Mouse (Mus musculus): ENCODE results near the gene Rab15.
A peak's percentile ranks its signal among the peaks of the same experiment; 100 is the strongest.

The Rab15 gene

DNA sequence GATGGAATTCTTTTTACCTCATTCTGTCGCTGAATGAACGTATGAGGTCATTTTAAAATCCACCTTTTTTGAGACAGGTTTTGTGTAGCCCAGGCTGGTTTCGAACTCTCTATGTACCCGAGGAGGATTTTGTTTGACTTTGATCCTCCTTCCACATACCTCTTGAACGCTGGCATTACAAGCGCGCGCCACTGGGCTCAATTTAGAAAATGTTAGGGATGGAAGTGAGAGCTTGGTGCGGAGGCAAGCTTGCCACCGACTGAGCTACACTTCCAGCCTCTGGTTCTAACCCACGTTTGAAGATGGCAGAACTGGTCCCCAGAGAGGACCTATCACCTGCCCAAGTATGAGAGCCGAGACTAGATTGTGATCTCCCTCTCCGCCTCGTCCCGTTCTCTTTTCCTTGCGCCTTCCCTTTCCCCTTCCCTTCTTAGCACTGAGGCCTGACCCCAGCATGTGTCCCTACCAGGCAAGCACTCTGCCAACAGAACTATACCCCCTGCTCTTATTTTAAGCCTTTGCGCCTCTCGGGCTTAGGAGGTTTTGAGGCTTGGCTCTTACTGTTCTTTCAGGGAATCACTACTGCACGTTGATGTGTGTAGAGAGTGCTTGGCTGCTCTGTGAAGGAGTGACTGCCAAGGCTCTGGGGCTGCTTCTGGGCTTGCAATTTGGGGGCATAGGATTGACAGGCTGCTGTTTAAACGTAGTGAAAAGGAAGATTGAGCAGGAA lies 56.6 kb downstream of the Rab15 start:
- TF ChIP-seq POU5F1 (IDR thresholded peaks at IDR 0.05; ENCODE audit: borderline replicate concordance, low read length) (no peak), CTCF (conservative IDR thresholded peaks at IDR 0.05; ENCODE audit: low read length) (no peak), NANOG (IDR thresholded peaks at IDR 0.05; ENCODE audit: borderline replicate concordance, low read length) (no peak)
- Histone ChIP-seq H3K27me3 (ENCODE audit: insufficient read depth, low read length) (no peaks in the 10 kb centered on the region), H3K36me3 (ENCODE audit: insufficient read depth, low read length) (no peaks in the 10 kb centered on the region), H3K9me3 (ENCODE audit: low read length) (no peaks in the 10 kb centered on the region), H3K4me1 (replicated peaks; ENCODE audit: low read depth, low read length) (peaks cover 33% of the 10 kb centered on the region), H3K4me3 (replicated peaks; ENCODE audit: low read length) (peak overlapping the region; percentile 89)

DNA sequence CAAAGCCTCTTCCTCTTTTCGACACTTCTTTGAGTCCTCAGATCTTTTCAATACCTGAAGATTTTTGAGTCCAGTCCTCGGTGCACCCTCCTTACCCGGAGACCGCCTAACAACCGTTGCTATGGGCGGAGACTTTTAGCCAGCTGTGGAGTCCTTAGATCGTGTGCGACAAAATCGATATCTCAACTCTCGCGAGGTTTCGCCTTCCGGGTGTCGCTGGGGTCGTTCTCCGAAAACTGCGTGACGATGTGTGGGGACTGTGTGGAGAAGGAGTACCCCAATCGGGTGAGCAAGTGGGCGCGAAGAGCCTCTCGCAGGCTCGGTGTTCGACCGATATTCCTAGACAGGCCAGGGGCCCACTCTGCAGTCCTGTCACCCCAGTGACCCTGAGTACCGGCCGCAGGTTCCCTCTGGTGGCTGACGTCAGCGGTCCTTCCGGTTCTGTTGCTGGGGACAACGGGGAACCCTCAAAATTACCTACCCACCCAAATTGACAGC lies 57.3 kb downstream of the Rab15 start, which contains the start of the genes Churc1 and Fntb:
Gene Churc1, plus strand, starts transcription at position 185 of the 498 bp plus-strand sequence.
Gene Fntb, plus strand, starts transcription at position 236 of the 498 bp plus-strand sequence.
- Histone ChIP-seq H3K36me3 (ENCODE audit: insufficient read depth, low read length) (no peaks in the 10 kb centered on the region), H3K4me1 (replicated peaks; ENCODE audit: low read depth, low read length) (peaks cover 33% of the 10 kb centered on the region), H3K9me3 (ENCODE audit: low read length) (no peaks in the 10 kb centered on the region), H3K4me3 (replicated peaks; ENCODE audit: low read length) (peak within 1 kb of the TSS; percentile 89), H3K27me3 (ENCODE audit: insufficient read depth, low read length) (no peaks in the 10 kb centered on the region)
- TF ChIP-seq CTCF (conservative IDR thresholded peaks at IDR 0.05; ENCODE audit: low read length) (no peak), NANOG (IDR thresholded peaks at IDR 0.05; ENCODE audit: borderline replicate concordance, low read length) (no peak), POU5F1 (IDR thresholded peaks at IDR 0.05; ENCODE audit: borderline replicate concordance, low read length) (no peak)

DNA sequence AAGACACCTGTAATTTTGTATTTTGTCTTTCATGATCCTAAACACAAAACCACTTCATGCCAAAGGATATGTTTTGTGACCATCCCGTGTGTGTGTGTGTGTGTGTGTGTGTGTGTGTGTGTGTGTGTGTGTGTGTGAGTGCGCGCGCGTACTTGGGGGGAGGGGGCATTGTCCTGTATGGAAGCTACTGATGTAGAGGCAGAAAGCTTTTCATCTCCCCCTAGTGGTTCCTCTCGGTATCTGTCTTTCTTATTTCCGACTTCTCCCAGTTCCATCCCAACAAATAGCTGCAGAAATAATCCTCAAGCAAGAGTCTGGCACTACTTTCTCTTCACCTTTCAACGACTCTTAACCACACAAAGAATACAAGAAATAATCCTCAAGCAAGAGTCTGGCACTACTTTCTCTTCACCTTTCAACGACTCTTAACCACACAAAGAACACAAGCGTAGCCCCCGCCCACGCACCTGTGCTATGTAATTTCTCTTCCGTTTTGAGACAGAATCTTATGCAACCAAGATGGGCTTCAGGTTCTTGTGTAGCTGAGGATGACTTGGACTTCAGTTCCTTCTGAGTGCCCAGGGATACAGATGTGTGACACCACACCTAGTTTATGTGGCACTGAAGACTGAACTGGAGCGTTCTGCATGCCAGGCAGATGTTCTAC lies 69.9 kb downstream of the Rab15 start:
- H3K9me3 ChIP-seq (ENCODE audit: low read length), result peaks cover 36% of the 10 kb centered on the region
- no peak overlapping the region for H3K4me3 ChIP-seq (replicated peaks; ENCODE audit: low read length)
- TF ChIP-seq POU5F1 (IDR thresholded peaks at IDR 0.05; ENCODE audit: borderline replicate concordance, low read length) (no peak), NANOG (IDR thresholded peaks at IDR 0.05; ENCODE audit: borderline replicate concordance, low read length) (no peak), CTCF (conservative IDR thresholded peaks at IDR 0.05; ENCODE audit: low read length) (peak; percentile 44)
- H3K27me3 ChIP-seq (ENCODE audit: insufficient read depth, low read length), result no peaks in the 10 kb centered on the region
- H3K36me3 ChIP-seq (ENCODE audit: insufficient read depth, low read length), result no peaks in the 10 kb centered on the region
- no peaks in the 10 kb centered on the region; the same call in 1 of the 2 replicates for H3K4me1 ChIP-seq (replicated peaks; ENCODE audit: low read depth, low read length)

DNA sequence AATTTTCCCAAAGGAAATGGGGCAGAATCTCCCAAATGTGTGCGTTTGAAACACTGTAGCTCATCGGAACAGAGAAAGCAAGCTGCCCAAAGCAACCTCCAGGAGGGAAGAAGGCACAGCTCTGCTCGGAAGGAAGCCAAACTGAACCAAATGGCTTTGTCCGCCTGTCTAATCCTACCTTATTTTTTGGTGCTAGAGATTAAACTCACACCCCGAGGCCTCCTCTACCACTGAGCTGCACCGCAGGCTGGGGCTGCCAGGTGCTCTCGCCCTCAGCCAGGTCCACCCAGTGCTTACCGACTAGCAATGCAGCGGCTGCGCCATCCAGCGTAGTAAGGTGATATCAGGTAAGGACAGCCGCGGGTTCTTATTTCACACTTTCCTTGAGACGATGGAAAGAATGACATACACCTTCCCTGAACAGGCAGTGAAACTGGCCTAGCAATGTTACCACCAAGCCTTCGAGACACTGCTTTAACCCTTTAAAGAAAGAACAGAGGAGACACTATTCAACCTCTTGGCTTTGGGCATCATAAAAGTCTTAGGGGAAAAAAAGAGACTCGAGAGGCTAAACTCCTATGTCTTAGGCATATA lies 71.7 kb downstream of the Rab15 start:
- no peaks in the 10 kb centered on the region; the same call in 1 of the 2 replicates for H3K4me1 ChIP-seq (replicated peaks; ENCODE audit: low read depth, low read length)
- peaks cover 36% of the 10 kb centered on the region for H3K9me3 ChIP-seq (ENCODE audit: low read length)
- TF ChIP-seq POU5F1 (IDR thresholded peaks at IDR 0.05; ENCODE audit: borderline replicate concordance, low read length) (no peak), NANOG (IDR thresholded peaks at IDR 0.05; ENCODE audit: borderline replicate concordance, low read length) (no peak), CTCF (conservative IDR thresholded peaks at IDR 0.05; ENCODE audit: low read length) (no peak)
- H3K4me3 ChIP-seq (replicated peaks; ENCODE audit: low read length), result no peak overlapping the region
- no peaks in the 10 kb centered on the region for H3K36me3 ChIP-seq (ENCODE audit: insufficient read depth, low read length)
- no peaks in the 10 kb centered on the region for H3K27me3 ChIP-seq (ENCODE audit: insufficient read depth, low read length)

Data from E14TG2a.4 (cell line).